Mouse (Mus musculus): ENCODE measurements around the gene Cpm.
"Not testable (repeated sequence)": the region's sequence is repeated elsewhere in the genome, so short reads cannot be mapped to it uniquely, and the experiment has no call there.

Cpm gene

GRCm38 (mm10) chr10:117629169-117629971 is at the start of gene Cpm:
Cpm (plus strand) TSS chr10:117629500.
- no peak for DNase-seq (ENCODE audit: extremely low read depth, low read depth)

GRCm38 (mm10) chr10:117579771-117580284 is 49.5 kb upstream of the Cpm start:
- no peak for DNase-seq (ENCODE audit: extremely low read depth, low read depth)

- DNase-seq (ENCODE audit: extremely low read depth, low read depth): no peak
These were observed 48.9 kb upstream of the Cpm start for GRCm38 (mm10) chr10:117580405-117580804.

- DNase-seq (ENCODE audit: extremely low read depth, low read depth): no peak
These were observed 48.1 kb upstream of the Cpm start for GRCm38 (mm10) chr10:117581007-117581752.

- no peak for DNase-seq (ENCODE audit: extremely low read depth, low read depth)
These were observed 47.6 kb upstream of the Cpm start for GRCm38 (mm10) chr10:117581753-117582062.

GRCm38 (mm10) chr10:117583155-117584061 is 45.9 kb upstream of the Cpm start:
- DNase-seq (ENCODE audit: extremely low read depth, low read depth): no peak

GRCm38 (mm10) chr10:117584102-117584501 is 45.2 kb upstream of the Cpm start:
- no peak for DNase-seq (ENCODE audit: extremely low read depth, low read depth)

- no peak for DNase-seq (ENCODE audit: extremely low read depth, low read depth)
These were observed 44.5 kb upstream of the Cpm start for GRCm38 (mm10) chr10:117584566-117585515.

GRCm38 (mm10) chr10:117585600-117586299 is 43.5 kb upstream of the Cpm start:
- DNase-seq (ENCODE audit: extremely low read depth, low read depth): no peak

GRCm38 (mm10) chr10:117586859-117587258 is 42.4 kb upstream of the Cpm start:
- DNase-seq (ENCODE audit: extremely low read depth, low read depth): no peak

GRCm38 (mm10) chr10:117587335-117587734 is 42.0 kb upstream of the Cpm start:
- DNase-seq (ENCODE audit: extremely low read depth, low read depth): no peak

- DNase-seq (ENCODE audit: extremely low read depth, low read depth): not testable (repeated sequence)
These were observed 40.7 kb upstream of the Cpm start for GRCm38 (mm10) chr10:117588416-117589143.

- DNase-seq (ENCODE audit: extremely low read depth, low read depth): no peak
These were observed 40.0 kb upstream of the Cpm start for GRCm38 (mm10) chr10:117589144-117589940.

GRCm38 (mm10) chr10:117590331-117591301 is 38.7 kb upstream of the Cpm start:
- no peak for DNase-seq (ENCODE audit: extremely low read depth, low read depth)

GRCm38 (mm10) chr10:117591766-117592165 is 37.5 kb upstream of the Cpm start:
- DNase-seq (ENCODE audit: extremely low read depth, low read depth): no peak

- no peak for DNase-seq (ENCODE audit: extremely low read depth, low read depth)
These were observed 36.8 kb upstream of the Cpm start for GRCm38 (mm10) chr10:117592306-117593040.
